Mouse (Mus musculus): ENCODE measurements at regions not wholly inside any gene's neighbourhood (a gene's known extent, or its start where the extent isn't known, plus 50 kb on each side); places are given as distances from the start of the nearest gene placed in this dataset.

DNA sequence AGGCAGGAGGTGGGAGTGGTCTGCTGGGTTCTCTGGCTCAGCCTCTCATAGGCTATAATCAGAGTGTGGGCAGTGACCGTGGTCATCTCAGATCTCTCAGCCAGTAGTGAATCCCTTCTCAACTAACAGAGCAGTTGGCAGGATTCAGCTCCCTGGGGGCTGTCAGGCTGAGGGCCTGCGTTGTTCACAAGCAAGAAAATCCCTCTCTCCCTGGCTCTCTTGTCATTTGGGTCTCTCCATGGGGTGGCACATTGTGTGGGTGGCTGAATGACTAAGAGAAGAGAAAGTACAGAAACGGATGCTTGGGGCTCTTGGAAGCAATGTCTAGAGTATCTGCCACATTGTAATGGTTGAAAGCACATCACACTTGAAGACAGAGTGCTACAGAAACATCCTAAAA is 542.0 kb upstream of the Adam5 start:
- no peak for TF ChIP-seq E2F4 (IDR thresholded peaks at IDR 0.05; ENCODE audit: insufficient read depth)
- no peak for TF ChIP-seq POLR2A (IDR thresholded peaks at IDR 0.05; ENCODE audit: insufficient read length, low read depth)
- TF ChIP-seq MYOG (IDR thresholded peaks at IDR 0.05; ENCODE audit: control insufficient read depth in 1 of 3, insufficient read depth in 1 of 3, insufficient read length in 2 of 3, low read depth in 2 of 3), result no peak
- TF ChIP-seq POLR2AphosphoS2 (IDR thresholded peaks at IDR 0.05; ENCODE audit: insufficient read length, low read depth), result no peak
- no peak for TF ChIP-seq CEBPB (IDR thresholded peaks at IDR 0.05; ENCODE audit: insufficient read depth, poor library complexity, severe bottlenecking)
- TF ChIP-seq MAX (IDR thresholded peaks at IDR 0.05; ENCODE audit: low read depth), result no peak
- TF ChIP-seq USF1 (IDR thresholded peaks at IDR 0.05; ENCODE audit: low read depth), result no peak
- TF ChIP-seq TCF12 (IDR thresholded peaks at IDR 0.05; ENCODE audit: insufficient read depth, poor library complexity, severe bottlenecking), result no peak
- TF ChIP-seq MYOD1 (IDR thresholded peaks at IDR 0.05; ENCODE audit: control insufficient read depth in 1 of 3, insufficient read length in 2 of 3, low read depth in 2 of 3), result no peak

All from myocyte (in vitro differentiated cells).